Mouse (Mus musculus) heart, postnatal 10 days (tissue): ENCODE results near the gene 9430097D07Rik. TPM values are rescaled to one million over a fixed set of nuclear protein-coding genes. Genes with fewer than 3 reads are reported as not detected.
A peak's percentile ranks its signal among the peaks of the same experiment; 100 is the strongest.

Experiments used
- DNase-seq, 2 experiments: peaks; one replicate each; pipeline ENCODE4 v3.0.0; 2021
- intact Hi-C: fragments of 180-260 bp; cut with DNase I; formaldehyde crosslinking; loops from one replicate; pipeline ENCODE4 v1.15.1; 2025
- total RNA-seq, 2 experiments: library from RNA; stranded (reverse); gene quantifications; 2 replicates each; pipeline ENCODE4 v1.2.3; 2021

9430097D07Rik gene
- total RNA-seq, 2 experiments from 2014 or later, result not detected

DNA sequence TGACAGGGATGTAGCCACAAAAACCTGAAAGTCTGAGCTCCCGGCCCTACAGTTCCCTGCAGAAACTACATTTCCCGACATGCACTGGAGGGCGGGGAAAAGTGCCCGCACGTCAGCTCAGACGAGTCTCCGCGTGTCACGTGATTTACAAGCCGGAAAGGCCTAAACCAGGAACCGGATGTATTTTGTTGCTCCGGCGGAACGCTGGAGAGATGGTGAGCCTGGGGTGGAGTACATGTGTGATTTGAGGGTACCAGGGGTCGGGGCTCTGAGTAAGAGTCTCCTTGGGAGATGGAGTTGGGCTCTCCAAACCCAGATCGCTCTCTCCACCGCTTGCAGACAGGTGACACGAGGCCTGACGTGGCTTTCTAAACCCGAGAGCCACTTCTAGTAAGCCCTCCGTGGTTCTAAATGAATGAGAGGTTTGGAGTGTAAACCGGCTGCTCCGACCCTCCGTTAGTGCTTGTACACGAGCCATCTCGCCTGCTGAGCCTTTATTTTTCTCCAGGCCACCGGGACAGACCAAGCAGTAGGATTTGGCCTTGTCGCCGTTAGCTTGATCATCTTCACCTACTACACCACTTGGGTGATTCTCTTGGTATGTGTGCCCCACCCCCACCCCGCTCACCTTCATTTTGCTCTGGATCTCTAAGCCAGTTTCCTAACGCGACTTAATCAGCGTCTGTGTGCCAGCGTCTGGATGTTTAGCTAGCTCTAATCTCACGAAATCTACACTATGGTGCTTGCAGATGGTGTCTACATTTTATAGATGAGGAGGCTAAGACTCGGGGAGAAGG lies 4.6 kb downstream of the 9430097D07Rik start, which contains the start of gene Dpm2:
Gene Dpm2 (plus strand): TSS at position 161 of the 797 bp plus-strand sequence.
- DNase-seq, result peak; percentile 94 to 95
- intact Hi-C loops, result loop anchor here (5.0 kb wide), 1 partner anchor 36 kb away; no protein-coding TSS in a partner anchor

DNA sequence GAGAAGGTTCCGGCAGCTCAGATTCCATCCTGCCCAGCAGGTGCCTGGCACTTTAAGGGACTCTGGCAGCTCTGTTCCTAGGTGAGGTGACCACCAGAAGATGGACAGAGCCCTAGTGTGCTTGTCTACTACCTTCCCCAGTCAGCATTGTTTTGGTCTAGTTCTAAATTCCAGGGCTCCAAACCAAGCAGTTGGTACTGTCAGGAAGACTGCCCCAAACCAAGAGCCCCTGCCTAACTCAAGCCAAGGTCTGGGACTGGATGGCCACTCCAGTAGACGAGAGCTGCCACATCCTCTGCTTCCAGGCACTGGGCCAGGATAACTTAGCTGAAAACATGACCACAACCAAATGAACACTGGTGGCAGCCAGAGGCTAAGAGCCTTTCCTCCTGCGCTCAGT lies 6.5 kb downstream of the 9430097D07Rik start:
- DNase-seq, result peak in 1 of 2 experiments; percentile 39
- intact Hi-C loops, result no loop called here

DNA sequence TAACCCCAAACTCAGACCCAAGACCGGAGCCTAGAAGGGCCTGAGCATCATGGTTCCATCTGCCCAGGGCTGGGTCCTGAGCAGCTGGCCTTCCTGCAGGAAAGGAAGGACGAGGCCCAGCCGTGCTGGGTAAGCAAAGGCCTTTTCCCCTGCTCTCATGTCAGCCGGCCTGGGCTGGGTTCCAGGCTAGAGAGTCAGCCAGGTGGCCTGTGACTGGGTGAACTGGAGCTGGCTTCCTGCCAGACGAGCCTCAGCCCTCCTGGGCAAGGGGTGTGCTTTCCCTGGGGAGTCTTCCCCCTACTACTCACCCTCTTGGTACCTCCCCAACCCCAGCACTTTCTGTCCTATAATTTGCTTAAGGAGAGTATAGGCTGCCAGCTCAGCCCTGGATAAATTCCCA lies 7.3 kb downstream of the 9430097D07Rik start:
- DNase-seq, result peak; percentile 62 to 63
- intact Hi-C loops, result no loop called here

DNA sequence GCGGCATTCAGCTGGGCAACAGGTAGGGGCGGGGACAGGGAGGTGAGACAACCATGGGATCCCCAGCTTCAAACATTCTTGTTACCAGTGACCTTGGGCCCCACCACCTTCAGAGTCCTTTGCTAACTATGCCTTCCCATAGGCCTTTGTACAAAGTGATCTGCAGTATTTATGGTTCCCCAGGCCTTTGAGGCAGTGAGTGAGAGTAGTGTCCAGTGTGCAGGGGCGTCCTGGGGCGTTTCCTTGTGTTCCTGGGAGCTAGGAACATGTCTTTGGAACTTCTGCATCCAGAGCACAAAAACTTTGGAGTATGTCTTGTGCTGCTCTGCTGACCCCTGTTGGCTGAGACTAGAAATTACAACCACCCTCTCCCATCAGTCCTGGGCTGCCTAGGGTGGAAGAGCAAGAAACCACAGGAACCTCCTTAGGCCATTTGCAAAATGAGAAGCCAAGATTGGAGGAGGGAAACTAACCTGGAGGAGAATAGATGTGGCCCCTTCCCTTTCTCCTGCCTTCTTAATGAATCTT lies 8.9 kb downstream of the 9430097D07Rik start:
- peak; percentile 85 to 86 for DNase-seq
- intact Hi-C loops, result loop anchor here (1.0 to 2.0 kb wide), 3 partner anchors 30 to 162 kb away; no protein-coding TSS in a partner anchor

DNA sequence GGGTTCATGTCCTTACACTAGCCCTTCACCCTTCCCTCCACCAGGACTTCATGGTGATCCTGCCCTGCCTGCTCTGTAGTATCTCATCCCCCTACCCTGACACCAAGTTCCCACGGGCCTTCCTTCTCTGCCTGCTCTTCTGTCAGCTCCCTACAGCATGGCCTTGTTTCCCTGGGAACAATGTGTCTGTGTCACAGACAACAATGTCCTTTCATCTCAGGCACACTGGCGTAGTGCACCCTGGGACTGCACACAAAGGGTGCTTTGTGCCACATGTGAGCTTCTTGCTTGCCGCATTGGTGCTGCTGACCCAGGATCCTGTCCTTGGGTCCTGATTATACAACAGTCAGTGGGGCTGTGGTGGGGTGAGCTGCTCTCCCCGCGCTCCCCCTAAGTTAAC lies 15.9 kb downstream of the 9430097D07Rik start:
- intact Hi-C loops, result no loop called here
- DNase-seq, result no peak

DNA sequence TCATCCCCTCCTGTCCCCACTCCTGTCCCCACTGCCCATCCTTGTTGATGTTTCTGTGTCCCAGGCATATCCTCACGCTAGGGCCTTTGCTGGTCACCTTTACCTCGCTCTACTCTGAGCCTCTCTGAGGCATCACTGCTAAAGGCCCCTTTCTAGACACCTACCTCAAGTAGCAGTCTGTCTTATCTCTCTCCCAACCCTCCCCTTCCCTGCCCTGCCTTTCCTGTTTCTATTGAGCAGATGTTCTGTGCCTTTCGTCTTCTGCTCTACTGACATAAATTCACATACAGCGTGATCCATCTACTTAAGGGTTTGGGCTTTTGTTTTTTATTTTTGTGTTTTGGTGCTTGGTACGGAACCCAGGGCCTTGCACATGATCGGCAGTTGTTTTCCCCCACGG lies 19.5 kb downstream of the 9430097D07Rik start:
- intact Hi-C loops, result no loop called here
- no peak for DNase-seq

DNA sequence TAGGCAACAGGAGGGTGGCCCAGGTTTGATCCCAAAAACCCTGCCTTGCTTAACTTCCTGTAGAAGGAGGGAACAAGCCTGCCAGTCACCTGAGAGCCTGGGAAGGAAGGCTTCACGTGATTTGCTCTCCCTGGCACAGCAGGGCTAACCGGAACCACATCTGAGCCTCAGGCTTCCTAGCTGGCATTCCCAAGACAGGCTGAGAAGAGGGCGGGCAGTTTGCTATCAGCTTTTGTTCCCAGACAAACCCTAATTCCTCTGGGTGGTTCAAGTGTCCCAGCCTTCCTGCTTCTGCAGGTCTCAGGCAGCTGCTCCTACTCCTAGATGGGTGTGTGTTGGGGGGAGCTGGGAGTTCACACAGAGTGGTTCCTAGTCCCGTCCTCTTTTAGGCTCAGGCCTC lies 20.0 kb downstream of the 9430097D07Rik start:
- no peak for DNase-seq
- intact Hi-C loops, result no loop called here

DNA sequence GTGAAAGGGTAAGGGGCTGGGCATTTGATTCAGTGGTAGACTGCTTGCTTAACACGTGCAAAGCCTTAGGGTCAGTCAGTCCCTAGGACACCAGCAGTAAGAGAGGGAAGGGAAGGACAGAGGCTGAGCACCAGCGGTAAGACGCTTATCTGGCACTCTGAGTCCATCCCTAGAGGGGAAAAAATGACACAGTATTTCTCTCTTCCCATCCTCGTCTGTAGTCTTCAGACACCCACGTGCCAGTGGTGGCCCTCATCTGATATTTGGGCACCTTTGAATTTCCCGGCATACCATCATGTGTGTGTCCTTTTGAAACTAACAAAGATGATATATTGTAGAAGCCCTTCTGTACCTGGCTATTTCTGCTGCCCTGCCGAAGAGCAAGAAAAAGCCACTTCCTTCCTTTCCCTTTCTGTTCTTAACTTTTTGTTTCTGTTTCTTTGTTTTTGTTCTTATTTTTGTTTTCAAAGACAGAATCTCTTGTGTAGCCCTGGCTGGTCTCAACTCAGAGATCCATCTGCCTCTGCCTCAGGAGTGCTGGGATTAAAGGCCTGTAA lies 21.8 kb downstream of the 9430097D07Rik start:
- no peak for DNase-seq
- intact Hi-C loops, result no loop called here

DNA sequence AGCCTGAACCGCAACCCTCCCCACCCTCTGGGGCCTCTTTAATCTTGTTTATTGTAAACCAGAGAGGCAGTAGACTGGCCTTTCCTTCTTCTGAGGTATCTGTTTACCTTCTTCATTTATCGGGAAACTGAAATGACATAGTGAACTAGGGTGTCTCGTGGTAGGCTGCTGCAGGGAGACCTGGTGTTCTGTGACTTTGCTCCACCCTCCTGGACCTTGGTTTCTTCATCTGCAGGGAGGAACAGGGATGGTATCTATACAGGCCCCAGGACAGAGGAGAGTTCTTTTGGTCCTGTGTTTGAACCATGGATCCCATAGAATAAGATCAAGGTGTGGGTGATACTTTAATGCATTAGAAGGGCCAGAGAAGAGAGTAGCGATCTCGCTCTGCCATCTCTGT lies 24.2 kb downstream of the 9430097D07Rik start:
- intact Hi-C loops, result no loop called here
- DNase-seq, result no peak

DNA sequence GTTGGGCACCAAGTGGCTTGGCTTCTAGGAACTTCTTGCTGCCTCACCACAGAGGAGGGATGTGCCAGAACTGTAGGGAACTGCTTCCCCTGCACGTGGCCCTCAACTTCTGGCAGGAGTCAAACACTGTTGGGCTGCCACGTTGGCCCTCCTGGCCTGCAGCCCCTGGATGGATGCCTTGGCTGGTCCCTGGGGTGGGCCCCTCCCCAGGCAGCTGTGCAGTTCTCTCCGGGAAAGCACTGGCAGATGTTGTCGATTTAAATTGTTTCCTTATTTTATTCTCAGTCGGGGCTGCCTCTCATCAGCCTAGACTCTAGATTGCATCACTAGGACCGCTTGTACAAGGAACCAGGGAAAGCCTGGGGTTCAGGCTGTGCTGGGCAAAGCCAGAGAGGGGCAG lies 25.7 kb downstream of the 9430097D07Rik start:
- peak; percentile 84 to 87 for DNase-seq
- intact Hi-C loops, result no loop called here

DNA sequence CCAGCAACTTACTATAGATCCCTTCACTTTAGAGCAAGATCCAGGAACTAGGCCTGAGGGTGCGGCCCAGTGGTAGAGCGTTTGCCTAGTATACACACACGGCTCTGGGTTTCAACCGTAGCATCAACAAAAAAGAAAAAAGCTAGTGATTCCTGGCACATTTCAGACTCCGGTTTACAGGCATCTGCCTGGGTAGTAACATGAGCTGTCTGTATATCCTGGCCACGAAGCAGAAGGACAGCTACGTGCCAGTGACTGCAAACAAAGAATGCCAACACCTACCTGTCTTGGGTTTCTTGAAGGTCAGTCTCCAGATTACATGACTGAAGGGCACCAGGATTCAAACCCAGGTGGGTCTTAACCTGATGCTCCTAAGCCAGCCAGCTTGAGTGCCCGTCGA lies 26.3 kb downstream of the 9430097D07Rik start:
- intact Hi-C loops, result no loop called here
- DNase-seq, result no peak

DNA sequence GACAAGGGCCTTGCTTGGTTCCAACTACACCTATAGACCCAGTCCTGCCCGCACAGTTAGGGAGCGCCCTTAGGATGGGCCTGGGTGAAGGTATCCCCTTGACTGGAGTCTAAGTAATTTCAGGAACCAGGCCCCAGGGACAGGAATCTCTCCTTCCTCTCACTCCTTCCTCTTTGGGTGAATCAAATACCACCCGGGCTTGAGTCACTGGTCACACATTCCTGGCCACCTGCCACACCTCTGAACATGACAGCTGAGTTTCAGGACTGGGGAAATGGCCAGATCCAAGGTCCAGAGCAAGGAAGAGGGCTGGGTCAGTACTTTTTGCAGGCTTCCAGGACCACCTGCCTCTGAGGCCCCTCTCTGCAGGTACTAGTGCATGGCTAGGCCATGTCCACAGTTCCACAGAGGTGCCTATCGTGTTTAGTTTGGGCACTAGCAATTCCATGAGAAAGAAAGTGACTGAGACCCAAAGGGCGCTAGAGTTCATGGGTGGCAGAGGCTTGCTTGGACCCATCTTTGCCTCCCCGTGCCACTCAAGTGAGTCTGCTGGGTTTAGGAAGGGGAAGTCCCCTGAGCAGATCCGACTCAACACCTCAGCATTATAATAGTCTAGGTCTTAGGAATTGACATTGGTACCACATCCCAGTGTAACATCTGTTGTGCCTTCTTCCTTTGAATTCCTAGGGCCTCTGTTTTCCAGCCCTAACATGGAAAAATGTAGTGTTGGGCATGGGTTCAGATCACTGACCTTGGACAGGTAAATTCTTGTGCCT lies 27.3 kb downstream of the 9430097D07Rik start:
- peak; percentile 64 to 76 for DNase-seq
- intact Hi-C loops, result no loop called here

DNA sequence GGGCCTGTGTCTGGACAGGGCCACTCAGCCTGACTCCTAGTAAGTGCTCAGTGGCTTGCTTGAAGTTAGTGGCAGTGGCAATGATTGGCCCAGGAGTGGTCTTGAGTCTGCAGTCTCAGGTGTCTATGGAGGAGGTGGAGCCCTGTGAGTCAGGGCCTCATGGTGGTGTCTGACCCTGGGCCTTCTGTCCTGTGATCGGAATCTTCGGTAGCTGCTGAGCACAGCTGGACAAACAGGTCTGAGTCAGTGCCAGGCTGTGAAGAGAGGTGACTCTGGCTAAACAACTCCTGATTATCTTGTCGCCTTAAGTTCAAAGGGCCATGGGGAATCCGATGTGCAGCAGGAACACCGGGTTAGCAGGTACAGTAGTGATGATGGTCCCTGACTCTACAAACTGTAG lies 28.1 kb downstream of the 9430097D07Rik start:
- intact Hi-C loops, result no loop called here
- no peak for DNase-seq

DNA sequence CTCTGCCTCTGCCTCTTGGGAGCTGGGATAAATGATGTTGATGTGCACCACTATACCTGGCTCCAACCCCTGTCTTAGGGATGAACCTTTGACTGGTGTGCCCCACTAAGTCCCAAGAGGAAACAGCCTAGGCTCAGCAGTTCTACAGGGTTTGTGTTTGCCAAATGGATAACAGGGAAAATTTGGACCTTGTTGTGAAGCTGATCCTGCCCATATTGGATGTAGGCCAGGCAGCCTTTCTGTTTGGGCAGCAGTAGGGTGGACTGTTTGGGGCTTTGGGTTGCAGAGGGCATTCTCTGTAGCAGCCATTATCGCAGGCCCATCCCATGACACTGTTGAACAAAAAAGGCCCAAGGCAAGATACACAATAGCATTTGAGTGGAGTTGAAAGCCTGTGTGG lies 28.5 kb downstream of the 9430097D07Rik start:
- intact Hi-C loops, result no loop called here
- no peak for DNase-seq

DNA sequence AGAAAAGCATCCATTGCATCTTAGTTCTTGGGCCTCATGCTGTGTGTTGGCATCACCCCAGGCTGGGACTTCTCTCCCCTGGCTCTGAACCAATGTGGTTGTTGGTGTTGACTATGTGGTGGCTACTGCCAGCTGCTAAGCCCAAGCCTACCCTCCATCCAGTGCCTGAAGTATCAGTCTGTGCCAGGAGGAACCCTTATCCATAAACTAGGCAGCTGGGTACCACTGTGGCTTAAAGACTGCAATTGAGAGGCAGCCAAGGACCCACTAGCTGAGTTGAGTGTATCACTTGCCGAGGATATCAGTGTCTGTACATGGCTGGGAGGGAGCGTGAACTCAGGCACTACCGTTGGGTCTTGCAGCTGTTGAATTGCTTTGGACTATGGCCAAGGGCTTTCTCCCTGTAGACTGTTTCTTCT lies 32.4 kb downstream of the 9430097D07Rik start:
- no peak for DNase-seq
- intact Hi-C loops, result no loop called here

DNA sequence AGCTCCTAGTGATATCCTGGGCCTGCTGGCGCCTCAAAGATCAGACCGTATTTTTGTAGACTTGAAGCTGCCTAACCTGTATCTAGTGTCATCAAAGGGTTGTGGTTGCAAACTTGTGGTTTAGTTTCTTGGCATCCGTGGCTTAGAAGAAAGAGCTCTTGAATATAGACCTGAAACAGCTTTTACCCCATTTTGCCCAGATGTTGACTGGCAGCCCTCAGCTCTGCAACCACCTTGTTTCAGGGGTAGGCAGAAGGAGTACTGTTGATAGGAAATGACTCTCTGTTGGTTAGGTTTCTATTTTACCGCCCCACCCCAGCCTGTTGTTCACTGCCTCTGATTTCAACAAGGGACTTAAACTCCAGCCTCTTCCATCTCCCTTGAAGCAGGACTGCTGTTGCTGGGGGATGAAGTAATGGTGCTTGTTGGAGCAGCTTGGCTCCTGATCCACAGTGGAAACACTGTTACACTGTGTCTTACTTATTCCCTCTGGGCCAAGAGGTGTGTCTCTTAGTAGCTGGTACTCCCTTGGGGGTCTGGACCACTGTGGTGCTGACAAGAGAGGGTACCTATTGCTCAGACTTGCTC lies 33.4 kb downstream of the 9430097D07Rik start:
- peak in 1 of 2 experiments; percentile 24 for DNase-seq
- intact Hi-C loops, result no loop called here

DNA sequence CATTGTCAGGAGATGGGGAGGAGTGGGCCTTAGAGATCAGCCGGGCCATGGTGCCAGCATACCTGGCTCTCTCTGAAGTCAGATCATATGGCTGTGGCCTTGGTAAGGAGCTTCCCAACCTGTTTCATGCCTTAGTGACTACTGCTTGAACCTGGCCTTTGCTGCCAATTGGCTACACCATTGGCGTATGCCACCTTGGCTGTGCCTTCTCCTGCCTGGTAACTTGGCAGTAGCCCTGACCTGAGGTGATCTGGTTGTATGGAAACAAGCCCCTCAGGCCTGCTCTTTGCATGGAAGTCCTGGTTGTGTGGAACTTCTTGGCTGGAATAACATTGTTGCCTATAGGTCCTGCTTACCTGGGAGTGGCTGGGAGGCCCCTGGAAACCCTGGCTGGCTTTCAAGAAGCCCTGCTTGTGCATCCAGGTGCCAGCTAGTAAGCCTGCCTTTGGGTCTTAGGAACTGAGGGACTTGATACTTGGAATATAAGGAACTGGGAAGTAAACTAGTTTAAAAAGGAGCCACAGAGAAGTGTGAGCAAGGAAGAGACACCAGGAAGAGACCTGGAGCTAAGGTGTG lies 34.1 kb downstream of the 9430097D07Rik start:
- intact Hi-C loops, result no loop called here
- DNase-seq, result peak in 1 of 2 experiments; percentile 10

DNA sequence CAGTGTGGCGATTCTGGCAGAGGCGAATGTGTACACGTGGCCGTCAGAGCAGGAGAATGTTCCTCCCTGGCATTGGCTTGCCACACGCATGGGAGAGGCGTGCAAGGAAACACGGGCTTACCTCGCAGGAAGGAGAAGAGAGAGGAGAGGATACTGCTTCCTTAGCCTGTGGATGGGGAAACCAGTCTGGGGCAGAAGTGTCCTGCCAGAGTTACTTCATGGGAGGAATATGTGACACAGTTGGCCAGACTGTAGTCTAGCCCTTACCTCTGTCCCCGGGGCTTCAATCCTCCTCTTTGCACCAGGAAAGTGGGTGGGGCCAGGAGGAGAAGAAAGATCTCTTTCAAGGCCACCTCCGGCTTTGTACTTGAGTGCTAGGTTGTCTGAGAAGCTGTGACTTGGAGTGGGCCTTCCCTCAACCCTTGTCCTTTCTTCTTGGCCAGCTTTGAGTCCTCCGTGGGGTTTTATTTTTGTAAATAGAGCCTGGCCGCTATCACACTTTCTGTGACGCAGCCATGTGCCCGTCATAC lies 36.0 kb downstream of the 9430097D07Rik start:
- peak in 1 of 2 experiments; percentile 17 for DNase-seq
- intact Hi-C loops, result no loop called here

DNA sequence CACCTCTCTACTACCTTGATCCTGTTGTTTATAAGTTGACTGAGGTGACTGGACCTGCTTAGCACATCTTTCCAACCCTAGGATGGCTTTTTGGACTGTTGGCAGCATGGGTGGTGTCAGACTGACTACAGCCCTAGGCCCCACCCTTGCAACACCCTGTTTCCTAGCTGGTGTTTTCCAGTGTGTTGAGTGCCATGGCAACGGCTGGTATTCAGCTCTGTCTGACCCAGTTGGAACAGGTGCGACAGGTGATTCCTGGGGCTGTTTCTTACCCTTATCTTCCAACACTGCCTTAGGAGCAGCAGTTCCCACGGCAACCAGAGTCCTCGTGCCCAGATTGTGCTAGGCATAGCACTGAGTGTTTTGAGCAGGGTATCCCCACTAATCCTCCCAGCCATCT lies 37.0 kb downstream of the 9430097D07Rik start:
- DNase-seq, result peak in 1 of 2 experiments; percentile 15
- intact Hi-C loops, result no loop called here

DNA sequence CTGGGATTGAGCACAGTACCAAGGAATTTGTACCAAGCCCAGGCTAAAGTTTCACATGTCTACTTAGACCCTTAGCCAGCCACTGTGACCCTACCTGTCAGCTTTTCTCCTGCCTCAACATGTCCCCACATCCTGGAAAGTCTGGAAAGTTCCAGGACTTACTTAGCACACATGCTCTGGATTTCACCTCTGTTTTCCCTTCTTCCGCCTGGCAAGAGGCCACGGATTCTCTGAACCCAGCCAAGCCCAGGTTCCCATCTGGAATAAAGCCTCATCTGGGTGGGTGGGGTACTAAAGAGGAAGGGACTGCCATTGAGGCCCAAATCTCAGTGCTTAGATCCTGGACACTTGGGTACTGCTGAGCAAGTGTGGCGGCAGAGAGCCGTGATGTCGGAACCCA lies 37.5 kb downstream of the 9430097D07Rik start:
- intact Hi-C loops, result loop anchor here (2.0 kb wide), 1 partner anchor 29 kb away; no protein-coding TSS in a partner anchor
- peak; percentile 34 to 42 for DNase-seq
